ENCODE assay signal across 18 mouse cellular contexts in the genomic region with DNA sequence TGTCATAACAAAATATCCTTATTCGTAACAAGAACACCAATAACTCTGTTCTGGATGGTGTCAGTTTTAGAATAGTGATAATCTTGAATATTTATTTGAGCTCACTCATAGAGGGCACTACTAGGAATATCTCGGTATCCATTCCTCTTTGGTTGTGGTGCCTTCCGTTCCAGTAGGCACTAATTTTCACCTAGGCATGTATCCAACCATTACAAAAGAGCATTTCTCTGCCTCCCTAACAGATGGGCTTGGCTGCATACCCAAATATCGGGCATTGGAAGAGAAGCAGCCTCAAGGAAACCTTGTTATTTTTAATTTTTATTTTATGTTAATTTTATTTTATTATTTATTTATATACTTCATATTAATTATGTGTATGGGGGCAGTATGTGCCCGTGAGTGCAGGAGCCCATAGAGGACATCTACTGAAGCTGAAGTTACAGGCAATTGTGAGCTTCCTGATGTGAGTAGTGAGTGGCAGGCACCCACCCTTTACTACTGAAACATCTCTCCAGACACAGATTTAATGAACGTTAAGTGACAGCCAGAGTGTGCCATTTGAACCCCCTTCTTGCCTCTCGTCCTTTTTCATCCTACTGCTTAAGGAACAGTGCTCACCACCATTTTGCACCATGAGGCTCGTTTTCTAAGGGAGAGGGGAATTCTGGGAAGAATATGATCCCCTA.
A peak's percentile ranks its signal among the peaks of the same experiment; 100 is the strongest.
DNase-seq lines count a peak whose midpoint lies in the region; ATAC-seq and TF ChIP-seq lines count a peak whose summit lies in the region.
"Had no signal": no experiment of that assay in that cellular context is flagged by ENCODE, and none has a peak within 500 bp of the region (broad histone marks: within the 10 kb centered on the region; RNA-seq: fewer than 3 reads in every experiment).

No protein-coding gene starts in this region.

- ATAC-seq in hindbrain, postnatal 0 days, result no peak
- ATAC-seq in hindbrain, embryonic 14.5 days (ENCODE audit: low FRiP score), result no peak
- ATAC-seq in liver, embryonic 12.5 days, result no peak
- ATAC-seq: Patski had no signal

- TF ChIP-seq POLR2A in brain, embryonic 14.5 days (IDR thresholded peaks at IDR 0.05; ENCODE audit: borderline replicate concordance, extremely low read depth, insufficient read depth, insufficient read length, poor library complexity, severe bottlenecking), result no peak

- no peak overlapping the region for H3K27ac ChIP-seq in hindbrain, postnatal 0 days
- H3K27ac ChIP-seq in hindbrain, embryonic 14.5 days, result no peak overlapping the region
- no peak overlapping the region for H3K27ac ChIP-seq in liver, embryonic 12.5 days
- H3K27ac ChIP-seq: limb, embryonic 15.5 days; stomach, postnatal 0 days had no signal

- H3K36me3 ChIP-seq in hindbrain, postnatal 0 days (ENCODE audit: insufficient read depth, low read length), result no peaks in the 10 kb centered on the region
- H3K36me3 ChIP-seq in hindbrain, embryonic 14.5 days (replicated peaks; ENCODE audit: control insufficient read depth, insufficient read depth), result no peaks in the 10 kb centered on the region
- H3K36me3 ChIP-seq in liver, embryonic 12.5 days, result no peaks in the 10 kb centered on the region
- H3K36me3 ChIP-seq: heart, embryonic 12.5 days; limb, embryonic 15.5 days had no signal

- H3K27me3 ChIP-seq in hindbrain, postnatal 0 days (ENCODE audit: insufficient read depth, low read length), result no peaks in the 10 kb centered on the region
- H3K27me3 ChIP-seq in hindbrain, embryonic 14.5 days (ENCODE audit: control insufficient read depth, insufficient read depth, low read length), result no peaks in the 10 kb centered on the region
- H3K27me3 ChIP-seq in liver, embryonic 12.5 days (replicated peaks), result no peaks in the 10 kb centered on the region
- H3K27me3 ChIP-seq: heart, embryonic 12.5 days; limb, embryonic 15.5 days; Patski had no signal

- no peak overlapping the region for H3K4me2 ChIP-seq in hindbrain, postnatal 0 days (ENCODE audit: low read depth, low read length)
- H3K4me2 ChIP-seq in hindbrain, embryonic 14.5 days (replicated peaks), result no peak overlapping the region
- no peak overlapping the region for H3K4me2 ChIP-seq in liver, embryonic 12.5 days
- H3K4me2 ChIP-seq: heart, embryonic 12.5 days; limb, embryonic 15.5 days had no signal

- H3K4me1 ChIP-seq in hindbrain, postnatal 0 days (ENCODE audit: insufficient read depth, low read length), result no peaks in the 10 kb centered on the region
- no peaks in the 10 kb centered on the region for H3K4me1 ChIP-seq in hindbrain, embryonic 14.5 days (replicated peaks; ENCODE audit: control insufficient read depth, insufficient read depth, low read length)
- no peaks in the 10 kb centered on the region for H3K4me1 ChIP-seq in liver, embryonic 12.5 days
- H3K4me1 ChIP-seq: heart, embryonic 12.5 days; limb, embryonic 15.5 days had no signal

- peak; percentile 75 to 82 for DNase-seq in cerebellum, postnatal 10 days
- DNase-seq in cerebellum, adult 11-12 months, result no peak
- peak; percentile 20 for DNase-seq in hindbrain, postnatal 0 days (ENCODE audit: low spot score)
- DNase-seq in hindbrain, embryonic 14.5 days (ENCODE audit: low spot score), result no peak
- DNase-seq in brain, embryonic 14.5 days (ENCODE audit: low read depth), result peak; percentile 74
- DNase-seq in layer of hippocampus, adult 9-10 months (ENCODE audit: low spot score), result peak; percentile 31
- DNase-seq in thymus, postnatal 25 days, result no peak
- DNase-seq: kidney, adult 8-10 months; kidney, postnatal 4 days; lung, adult 2 months; lung, postnatal 36 days; right cerebral cortex, postnatal 25 days; thymus, postnatal 36 days had no signal

- no peak for TF ChIP-seq CTCF in hindbrain, postnatal 0 days (IDR thresholded peaks at IDR 0.05; ENCODE audit: low read depth)
- no peak for TF ChIP-seq CTCF in brain, embryonic 14.5 days (IDR thresholded peaks at IDR 0.05; ENCODE audit: borderline replicate concordance, extremely low read depth, insufficient read depth, insufficient read length)

- H3K9me3 ChIP-seq in hindbrain, postnatal 0 days (ENCODE audit: low read length), result no peaks in the 10 kb centered on the region
- no peaks in the 10 kb centered on the region for H3K9me3 ChIP-seq in hindbrain, embryonic 14.5 days (ENCODE audit: control insufficient read depth, low read length)
- H3K9me3 ChIP-seq in liver, embryonic 12.5 days (replicated peaks), result 0 out of 2 replicates have a peak, but pooled peaks cover under 1% of the 10 kb centered on the region
- H3K9me3 ChIP-seq: heart, embryonic 12.5 days; limb, embryonic 15.5 days had no signal

- WGBS in hindbrain, postnatal 0 days, result 69% methylated on average over 8 of the region's 8 CpGs
- 83% methylated on average over 8 of the region's 8 CpGs for WGBS in hindbrain, embryonic 14.5 days
- 59% methylated on average over 8 of the region's 8 CpGs for WGBS in liver, embryonic 12.5 days (ENCODE audit: insufficient replicate concordance)

- no peak overlapping the region for H3K4me3 ChIP-seq in hindbrain, postnatal 0 days (ENCODE audit: low read length)
- no peak overlapping the region for H3K4me3 ChIP-seq in hindbrain, embryonic 14.5 days (replicated peaks; ENCODE audit: low read length)
- H3K4me3 ChIP-seq in liver, embryonic 12.5 days, result no peak overlapping the region
- H3K4me3 ChIP-seq: heart, embryonic 12.5 days; limb, embryonic 15.5 days had no signal

- H3K9ac ChIP-seq in hindbrain, postnatal 0 days (replicated peaks; ENCODE audit: low read length), result no peak overlapping the region
- no peak overlapping the region for H3K9ac ChIP-seq in hindbrain, embryonic 14.5 days
- no peak overlapping the region for H3K9ac ChIP-seq in liver, embryonic 12.5 days
- H3K9ac ChIP-seq: heart, embryonic 12.5 days; limb, embryonic 15.5 days had no signal

Comparison
In these comparisons a context has a peak if more than half of its experiments do, and no peak if none do; other contexts are left out.
1. DNase-seq: peak in cerebellum, postnatal 10 days (2 of 2), hindbrain, postnatal 0 days (single experiment), brain, embryonic 14.5 days (single experiment) and layer of hippocampus, adult 9-10 months (single experiment); none in cerebellum, adult 11-12 months (single experiment), hindbrain, embryonic 14.5 days (single experiment) and thymus, postnatal 25 days (single experiment).